Mouse (Mus musculus) CD4-positive helper T cell, adult 2 months (primary cell): Measurements from ENCODE around the gene Ttc37.

Experiments used
- DNase-seq: peaks from one replicate; pipeline ENCODE4 v3.0.0-alpha.2; 2012; ENCODE audit warnings: low read depth, missing footprints, low spot score

The Ttc37 gene

DNA sequence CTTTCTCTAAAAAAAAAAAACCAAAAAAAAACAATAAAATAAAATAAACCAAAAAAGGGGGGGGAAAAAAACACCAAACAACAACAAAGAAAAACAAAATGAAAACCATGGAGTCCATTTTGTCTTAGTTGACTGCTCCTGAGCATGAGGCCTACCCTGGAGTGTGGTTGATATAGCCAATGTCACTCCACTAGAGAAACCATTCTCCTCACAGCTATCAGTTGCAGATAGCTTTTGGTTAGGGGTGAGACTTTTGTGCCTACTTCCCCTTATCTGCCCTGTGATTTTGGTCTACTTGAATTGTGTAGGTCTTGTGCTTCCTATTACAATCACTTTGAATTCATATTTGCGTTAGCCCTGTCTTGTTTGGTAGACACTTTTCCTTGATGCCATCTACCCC is 59.0 kb downstream of the Ttc37 start:
- no peak for DNase-seq

DNA sequence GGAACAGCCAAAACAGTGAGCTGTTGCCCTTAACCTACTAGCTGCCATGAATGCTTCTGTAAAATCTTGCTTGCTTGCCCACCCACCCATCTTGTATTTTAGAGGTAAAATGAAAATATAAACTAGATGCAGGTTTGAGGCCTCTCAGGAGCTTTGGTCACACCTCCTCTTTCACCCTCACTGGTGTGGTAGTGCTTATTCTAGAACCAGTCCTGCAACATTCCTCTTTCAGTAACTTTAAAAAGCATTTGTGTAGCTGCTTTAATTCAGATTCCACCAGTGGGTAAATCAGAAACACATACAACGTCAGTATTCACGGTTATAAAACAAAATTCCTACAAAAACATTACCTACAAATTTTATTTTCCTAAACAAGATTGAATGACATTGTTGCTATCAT is 62.1 kb downstream of the Ttc37 start:
- DNase-seq = no peak

DNA sequence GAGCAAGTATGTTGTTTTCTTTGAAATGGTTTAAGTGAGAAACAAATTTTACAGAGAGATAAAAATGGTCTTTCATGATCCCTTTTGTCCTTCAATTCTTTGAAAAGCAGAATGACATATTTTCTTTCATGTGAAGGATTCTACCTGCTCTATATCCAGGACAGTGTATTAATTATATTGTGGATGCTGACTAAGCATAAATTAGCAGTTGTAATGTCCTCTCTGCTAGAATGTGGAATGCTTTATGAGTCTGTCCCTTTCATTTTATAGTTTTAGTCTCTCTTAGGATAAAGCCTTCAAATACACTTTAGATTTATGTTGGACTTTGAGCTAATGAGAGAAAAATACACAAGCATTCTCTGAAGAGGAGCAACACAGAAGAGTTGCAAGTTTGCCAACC is 75.8 kb downstream of the Ttc37 start:
- no peak for DNase-seq

DNA sequence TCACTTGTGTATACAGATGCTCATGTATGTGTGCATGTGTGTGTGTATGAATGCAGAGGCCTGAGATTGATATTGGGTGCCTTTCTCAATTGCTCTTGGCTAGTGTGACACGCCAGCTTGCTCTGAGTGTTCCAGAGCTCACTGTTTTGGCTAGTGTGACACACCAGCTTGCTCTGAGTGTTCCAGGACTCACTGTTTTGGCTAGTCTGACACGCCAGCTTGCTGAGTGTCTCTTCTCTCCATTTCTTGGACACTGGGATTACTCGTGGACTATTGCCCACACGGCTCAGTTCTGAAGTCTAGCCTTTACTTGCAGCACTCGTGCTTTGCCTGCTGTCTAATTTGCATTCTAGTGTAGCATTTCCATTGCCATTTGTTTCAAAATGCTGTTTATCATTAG is 80.2 kb downstream of the Ttc37 start:
- no peak for DNase-seq

DNA sequence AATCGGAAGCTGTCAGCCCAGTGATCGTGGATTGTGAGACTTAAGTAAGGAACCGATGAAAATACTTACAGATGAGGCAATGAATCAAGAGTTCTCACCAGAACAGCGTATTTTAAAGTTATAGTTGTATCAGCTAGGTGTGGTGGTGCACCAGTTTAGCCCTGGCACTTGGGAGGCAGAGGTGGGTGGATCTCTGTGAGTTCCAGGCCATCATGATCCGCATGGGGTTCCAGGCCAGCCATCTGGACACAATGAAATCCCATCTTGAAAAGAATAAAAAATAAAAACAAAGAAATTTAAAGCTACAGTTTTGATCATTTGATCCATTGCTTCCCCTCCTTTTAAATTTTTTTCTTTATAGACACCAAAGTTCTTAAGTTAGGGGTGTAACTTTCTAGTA is 89.1 kb downstream of the Ttc37 start:
- no peak for DNase-seq

DNA sequence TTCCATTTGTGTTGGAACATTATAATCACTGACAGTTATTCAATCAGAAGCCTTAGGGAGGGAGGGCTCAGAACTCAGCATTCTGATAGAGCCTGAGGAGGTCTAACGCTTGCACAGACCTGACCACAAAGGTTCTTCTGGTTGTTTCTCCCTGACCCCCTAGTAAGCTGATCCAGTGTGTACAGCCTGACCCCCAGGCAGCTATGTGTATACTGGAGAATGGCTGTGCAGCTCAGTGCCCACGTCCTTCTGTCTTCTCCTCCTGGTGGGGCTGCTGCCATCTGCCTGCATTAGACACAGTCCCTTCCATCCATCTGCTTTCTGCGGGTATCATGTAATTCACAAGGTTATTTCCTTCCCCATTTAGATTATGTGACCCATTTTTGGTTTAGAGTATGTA is 90.7 kb downstream of the Ttc37 start:
- DNase-seq = no peak

DNA sequence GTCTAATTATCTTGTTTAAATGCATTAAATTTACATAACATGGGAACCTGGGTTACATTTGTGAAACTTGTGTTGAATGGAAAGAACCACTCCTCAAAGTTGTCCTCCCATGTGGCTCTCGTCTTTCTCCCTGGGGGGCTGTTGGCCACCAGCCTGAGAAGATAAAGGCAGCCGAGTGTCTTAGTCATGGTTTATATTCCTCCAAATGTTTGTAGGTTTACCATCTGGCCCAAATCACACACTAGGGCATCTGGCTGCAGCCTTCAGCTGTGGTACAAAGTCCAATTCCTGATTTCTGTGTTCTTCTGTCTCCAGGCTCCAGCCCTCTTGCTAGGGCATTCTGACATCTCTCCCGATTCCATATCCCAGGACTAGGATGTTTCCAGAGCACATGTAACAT is 91.7 kb downstream of the Ttc37 start:
- DNase-seq = no peak

DNA sequence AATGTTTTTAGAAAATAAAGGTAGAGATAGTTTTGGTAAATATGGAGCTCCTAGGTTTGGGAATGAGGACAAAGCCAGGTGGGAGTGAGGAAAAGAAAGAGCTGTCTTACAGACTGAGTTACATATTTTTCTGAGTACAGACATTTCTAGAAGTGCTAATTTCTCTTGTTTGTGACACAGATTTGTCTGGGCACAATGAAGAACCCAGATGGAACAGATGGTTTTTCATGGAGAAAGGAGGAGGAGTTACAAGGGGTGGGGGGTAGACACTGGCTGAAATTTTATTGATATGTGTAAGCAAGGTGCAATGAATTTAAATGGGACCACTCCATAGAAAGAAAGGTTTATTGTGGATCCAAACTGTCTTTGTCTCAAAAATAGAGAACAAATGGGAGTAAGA is 96.4 kb downstream of the Ttc37 start:
- no peak for DNase-seq

DNA sequence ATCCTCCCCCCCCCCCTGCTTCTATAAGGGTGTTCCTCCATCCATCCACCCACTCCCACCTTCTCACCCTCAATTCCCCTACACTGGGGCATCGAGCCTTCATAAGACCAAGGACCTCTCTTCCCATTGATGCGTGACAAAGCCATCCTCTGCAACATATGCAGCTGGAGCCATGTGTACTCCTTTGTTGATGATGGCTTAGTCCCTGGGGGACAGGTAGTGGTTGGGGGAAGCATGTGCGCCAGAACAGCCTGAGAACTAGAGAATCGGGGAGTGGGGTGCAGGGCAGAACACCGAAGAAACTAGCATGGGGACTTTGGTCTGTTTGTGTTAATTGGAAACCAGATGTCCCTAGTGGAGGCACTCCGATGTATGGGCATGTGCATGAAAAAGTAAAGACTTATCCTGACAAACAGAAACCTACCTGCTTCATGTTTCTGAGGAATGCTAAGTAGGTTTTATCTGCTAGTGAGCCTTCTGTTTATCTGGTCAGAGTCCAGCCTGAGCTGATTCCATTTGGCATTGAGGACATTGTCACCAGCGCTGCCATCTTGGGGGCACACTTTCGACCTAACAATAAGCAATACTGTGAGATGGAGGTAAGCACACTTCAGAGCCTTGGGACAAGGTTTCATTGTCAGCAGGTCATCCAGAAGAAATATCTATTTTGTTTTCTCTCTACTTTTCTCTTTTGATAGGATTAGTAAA is 97.1 kb downstream of the Ttc37 start:
- no peak for DNase-seq

DNA sequence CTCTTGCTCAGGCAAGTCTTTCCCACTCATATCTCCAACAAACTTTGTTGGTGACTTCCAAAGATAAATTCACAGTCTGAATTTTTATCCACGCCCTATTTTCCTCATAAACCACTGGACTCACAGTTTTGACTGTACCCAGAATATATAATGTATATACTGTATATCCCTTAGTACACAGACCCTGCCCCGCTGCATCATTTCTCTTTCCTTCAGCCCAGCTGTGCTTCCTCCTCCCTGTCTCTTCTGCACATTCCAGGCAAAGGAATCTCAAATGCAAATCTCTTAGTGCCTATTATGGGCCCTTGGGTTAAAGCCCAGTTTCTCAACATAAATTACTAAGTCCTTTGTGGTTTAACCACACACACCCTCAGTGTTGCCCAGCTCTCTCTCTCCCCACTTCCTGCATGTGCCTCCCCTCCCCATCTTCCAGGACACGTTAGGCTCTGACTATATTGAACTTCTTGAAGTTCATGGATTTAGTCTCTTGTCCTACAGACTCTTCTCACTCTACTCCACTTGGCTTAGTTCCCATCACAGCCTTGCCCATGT is 98.8 kb downstream of the Ttc37 start:
- DNase-seq = no peak

DNA sequence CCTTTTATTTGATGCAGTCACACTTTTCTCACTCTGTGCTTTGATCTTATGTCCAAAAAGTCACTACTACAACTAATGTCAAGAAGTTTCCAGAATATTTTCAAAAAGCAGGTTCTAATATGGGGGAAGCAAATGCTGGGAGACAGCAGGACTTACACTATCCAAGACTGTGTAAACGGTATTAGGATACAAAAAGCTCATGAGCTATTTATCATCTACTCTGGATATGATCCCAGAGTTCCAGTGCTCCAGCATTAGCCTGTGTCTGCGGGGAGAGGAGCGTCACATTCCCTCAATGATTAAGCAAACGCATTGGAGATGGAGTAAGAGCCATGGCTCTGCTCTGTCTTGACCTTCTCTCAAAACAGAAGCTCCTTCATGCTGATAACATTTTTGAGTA is 101.4 kb downstream of the Ttc37 start:
- no peak for DNase-seq

DNA sequence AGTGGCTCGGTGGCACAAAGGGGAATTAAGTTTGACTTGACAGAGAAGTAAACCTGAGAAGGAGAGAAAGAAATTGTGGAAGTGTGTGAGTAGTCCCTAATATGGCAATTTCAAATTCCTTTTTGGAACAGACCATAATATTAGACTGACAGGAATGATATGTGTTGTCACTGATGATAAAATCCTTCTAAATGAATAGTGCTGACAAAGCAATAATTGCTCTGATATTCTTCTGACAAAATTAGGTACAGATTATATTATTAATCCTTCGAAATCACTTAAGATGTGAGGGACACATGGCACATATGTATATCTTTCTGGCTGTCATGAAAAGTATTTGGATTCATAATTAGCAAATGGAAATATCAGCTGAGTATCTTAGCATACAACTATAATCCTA is 116.4 kb downstream of the Ttc37 start:
- no peak for DNase-seq

DNA sequence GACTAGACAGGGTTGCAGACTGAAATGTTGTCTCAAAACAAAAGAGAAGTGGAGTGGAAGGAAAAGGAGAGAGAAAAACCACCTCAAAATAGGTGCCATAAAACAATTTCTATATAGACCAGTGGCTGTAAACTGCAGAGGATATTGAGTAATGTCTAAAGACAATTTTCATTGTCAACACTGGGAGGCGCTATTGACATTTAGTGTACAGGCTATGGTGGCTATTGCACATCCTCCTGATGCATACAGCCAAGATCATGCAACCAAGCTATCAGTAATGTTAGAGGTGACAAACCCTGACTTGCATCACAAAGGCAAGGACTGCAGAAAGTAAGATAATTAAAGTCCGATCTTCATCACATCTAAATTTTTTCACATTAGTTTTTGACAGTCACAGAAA is 116.9 kb downstream of the Ttc37 start:
- DNase-seq = no peak
